Mouse (Mus musculus): ENCODE measurements around the gene Gm13283.
"Not testable (repeated sequence)": the region's sequence is repeated elsewhere in the genome, so short reads cannot be mapped to it uniquely, and the experiment has no call there.

DNA sequence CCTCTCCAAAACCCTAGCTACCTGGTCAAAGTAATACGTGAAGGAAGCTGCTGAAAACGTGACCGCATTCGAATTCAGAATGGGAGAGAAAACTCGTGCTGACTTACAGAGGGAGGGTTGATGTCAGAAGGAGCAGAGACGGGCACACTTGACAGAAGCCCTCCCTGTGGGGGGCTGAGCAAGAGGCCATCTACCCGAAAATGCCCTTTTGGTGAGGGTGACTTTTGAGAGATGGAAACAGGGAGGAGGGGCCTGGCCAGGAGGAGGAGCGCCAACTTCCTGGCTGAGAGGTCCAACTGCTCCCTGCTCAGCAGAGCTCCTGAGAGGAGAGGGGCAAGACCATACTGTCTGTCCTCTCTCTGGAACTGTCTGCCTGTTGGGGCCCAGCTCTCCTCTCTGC lies 45.3 kb downstream of the Gm13283 start, which contains the start of gene Gm13288:
- not testable (repeated sequence) for TF ChIP-seq CTCF (IDR thresholded peaks at IDR 0.05; ENCODE audit: control insufficient read depth, insufficient read depth, insufficient replicate concordance, low read depth, low read length); POLR2A (IDR thresholded peaks at IDR 0.05; ENCODE audit: control insufficient read depth, low read depth, low read length)
